Mouse (Mus musculus): ENCODE results near the gene Shq1. TPM values are rescaled to one million over a fixed set of nuclear protein-coding genes. Genes with fewer than 3 reads are reported as not detected.

Gene Shq1
- polyA plus RNA-seq, 1 experiment: 5.8 TPM

DNA sequence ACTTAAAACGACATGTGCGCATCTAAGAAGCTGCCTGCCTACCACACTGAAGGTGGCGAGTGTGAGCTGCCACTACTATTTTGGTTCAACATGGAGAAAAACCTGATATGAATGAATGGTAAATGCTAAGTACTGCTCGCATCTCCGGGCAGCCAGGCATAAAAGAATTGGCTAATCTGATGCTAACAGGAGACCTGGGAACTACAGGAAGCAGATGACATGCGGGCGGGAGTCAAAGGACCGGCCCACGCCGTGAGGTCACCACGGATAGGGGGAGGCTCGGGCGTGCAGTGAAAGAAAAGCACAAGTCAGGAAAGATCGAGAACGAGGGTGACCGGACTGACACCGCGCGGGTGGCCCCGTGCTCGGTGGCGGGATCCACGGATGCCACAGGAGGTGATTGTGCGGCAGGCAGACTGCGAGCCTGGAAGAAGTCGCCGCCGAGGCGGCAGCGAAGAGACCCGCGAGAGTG, 551 bp downstream of the Shq1 start:
- Histone ChIP-seq H3K36me3 (ENCODE audit: control insufficient read depth, insufficient read depth, low read length) (no peaks in the 10 kb centered on the region), H3K27me3 (ENCODE audit: control insufficient read depth, insufficient read depth, low read length) (no peaks in the 10 kb centered on the region), H3K4me3 (ENCODE audit: control insufficient read depth, low read depth, low read length) (peak overlapping the region; percentile 94), H3K27ac (ENCODE audit: control insufficient read depth, insufficient read depth, low read depth, low read length) (peak overlapping the region; percentile 55), H3K4me1 (ENCODE audit: control insufficient read depth, insufficient read depth, low read length) (no peaks in the 10 kb centered on the region)
- TF ChIP-seq CTCF (IDR thresholded peaks at IDR 0.05; ENCODE audit: control insufficient read depth, insufficient read depth, insufficient replicate concordance, low read depth, low read length) (no peak), POLR2A (IDR thresholded peaks at IDR 0.05; ENCODE audit: control insufficient read depth, low read depth, low read length) (no peak)

DNA sequence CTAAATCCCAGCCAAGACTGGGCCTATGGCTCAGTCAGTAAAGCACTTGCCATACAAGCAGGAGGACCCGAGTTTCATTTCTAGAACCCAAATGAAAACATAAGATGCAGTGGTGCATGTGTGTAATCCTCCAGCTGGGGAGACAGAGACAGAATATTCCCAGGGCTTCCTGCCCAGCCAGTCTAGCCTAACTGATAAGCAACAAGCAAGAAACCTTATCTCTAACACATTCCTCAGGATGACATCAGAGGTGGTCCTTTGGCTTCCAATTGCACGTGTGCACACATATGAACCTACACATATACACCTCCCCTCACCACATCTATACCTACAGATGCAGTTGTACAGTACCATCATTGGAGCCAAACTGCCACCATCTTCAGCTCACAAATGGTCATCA, 2.1 kb downstream of the Shq1 start:
- H3K4me1 ChIP-seq (ENCODE audit: control insufficient read depth, insufficient read depth, low read length): no peaks in the 10 kb centered on the region
- no peaks in the 10 kb centered on the region for H3K36me3 ChIP-seq (ENCODE audit: control insufficient read depth, insufficient read depth, low read length)
- H3K27me3 ChIP-seq (ENCODE audit: control insufficient read depth, insufficient read depth, low read length): no peaks in the 10 kb centered on the region
- H3K27ac ChIP-seq (ENCODE audit: control insufficient read depth, insufficient read depth, low read depth, low read length): no peak overlapping the region
- no peak overlapping the region for H3K4me3 ChIP-seq (ENCODE audit: control insufficient read depth, low read depth, low read length)
- TF ChIP-seq CTCF (IDR thresholded peaks at IDR 0.05; ENCODE audit: control insufficient read depth, insufficient read depth, insufficient replicate concordance, low read depth, low read length): no peak

DNA sequence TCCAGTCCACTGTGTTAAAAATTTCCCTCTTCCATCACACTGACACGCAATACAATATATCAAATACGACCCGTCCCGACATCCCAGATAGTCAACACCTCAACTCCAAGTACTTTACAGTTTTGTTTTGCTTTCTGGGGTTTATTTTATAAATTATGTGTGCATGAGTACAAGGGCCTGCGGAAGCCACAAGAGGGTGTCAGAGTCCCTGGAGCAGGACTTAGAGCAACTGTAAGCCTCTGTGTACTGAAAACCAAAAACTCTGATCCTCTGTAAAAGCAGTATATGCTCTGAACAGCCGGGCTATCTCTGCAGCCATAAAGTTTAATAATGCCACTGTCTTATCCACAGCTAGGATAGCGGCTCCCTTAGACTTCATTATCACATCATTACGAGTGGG, 3.3 kb downstream of the Shq1 start:
- TF ChIP-seq CTCF (IDR thresholded peaks at IDR 0.05; ENCODE audit: control insufficient read depth, insufficient read depth, insufficient replicate concordance, low read depth, low read length) (no peak), POLR2A (IDR thresholded peaks at IDR 0.05; ENCODE audit: control insufficient read depth, low read depth, low read length) (no peak)

DNA sequence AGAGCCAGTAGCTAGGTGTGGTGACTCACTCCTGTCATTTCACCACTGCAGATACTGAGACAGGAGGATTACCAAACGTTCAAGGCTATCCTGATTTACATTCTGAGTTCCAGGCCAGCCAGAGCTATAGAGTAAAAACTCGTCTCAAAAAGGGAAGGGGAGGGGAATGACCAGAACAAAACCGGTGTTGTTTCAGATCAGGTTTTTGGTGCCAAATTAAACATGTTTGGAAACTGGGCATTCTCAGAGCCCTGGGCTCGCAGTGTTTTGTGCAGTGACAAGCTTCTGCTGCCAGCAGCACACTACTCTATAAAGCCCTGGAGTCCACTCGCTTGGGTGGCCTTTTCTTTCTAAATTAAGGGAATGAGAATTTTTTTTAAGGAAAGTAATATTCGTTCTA, 8.7 kb downstream of the Shq1 start:
- H3K27ac ChIP-seq (ENCODE audit: control insufficient read depth, insufficient read depth, low read depth, low read length): no peak overlapping the region
- no peaks in the 10 kb centered on the region for H3K27me3 ChIP-seq (ENCODE audit: control insufficient read depth, insufficient read depth, low read length)
- H3K36me3 ChIP-seq (ENCODE audit: control insufficient read depth, insufficient read depth, low read length): no peaks in the 10 kb centered on the region
- no peak overlapping the region for H3K4me3 ChIP-seq (ENCODE audit: control insufficient read depth, low read depth, low read length)
- TF ChIP-seq CTCF (IDR thresholded peaks at IDR 0.05; ENCODE audit: control insufficient read depth, insufficient read depth, insufficient replicate concordance, low read depth, low read length): no peak
- no peak for TF ChIP-seq POLR2A (IDR thresholded peaks at IDR 0.05; ENCODE audit: control insufficient read depth, low read depth, low read length)
- no peaks in the 10 kb centered on the region for H3K4me1 ChIP-seq (ENCODE audit: control insufficient read depth, insufficient read depth, low read length)

More for the DNA sequence above, 3.3 kb downstream of the Shq1 start:
- no peak overlapping the region for H3K4me3 ChIP-seq (ENCODE audit: control insufficient read depth, low read depth, low read length)
- no peak overlapping the region for H3K27ac ChIP-seq (ENCODE audit: control insufficient read depth, insufficient read depth, low read depth, low read length)
- H3K4me1 ChIP-seq (ENCODE audit: control insufficient read depth, insufficient read depth, low read length): no peaks in the 10 kb centered on the region
- H3K36me3 ChIP-seq (ENCODE audit: control insufficient read depth, insufficient read depth, low read length): no peaks in the 10 kb centered on the region
- no peaks in the 10 kb centered on the region for H3K27me3 ChIP-seq (ENCODE audit: control insufficient read depth, insufficient read depth, low read length)

DNA sequence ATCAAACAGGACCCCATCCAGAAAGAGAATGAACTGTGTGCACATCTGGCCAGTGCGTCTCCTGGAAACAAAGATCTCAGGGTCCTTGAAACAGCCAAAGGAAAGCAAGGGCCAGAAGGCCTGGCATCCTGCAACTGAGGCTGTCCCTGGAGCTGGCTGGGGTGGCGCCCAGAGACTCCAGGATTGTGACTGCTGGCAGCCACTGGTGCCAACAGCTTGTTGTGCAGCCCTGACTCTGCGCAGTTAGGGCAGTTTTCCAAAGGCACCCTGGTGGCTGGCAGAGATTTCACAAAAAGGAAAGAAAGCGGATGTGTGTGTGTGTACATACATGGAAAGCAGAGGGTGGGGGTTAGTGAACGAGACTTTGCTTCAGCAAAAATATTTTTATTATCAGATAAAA, 10.6 kb downstream of the Shq1 start:
- no peaks in the 10 kb centered on the region for H3K4me1 ChIP-seq (ENCODE audit: control insufficient read depth, insufficient read depth, low read length)
- no peaks in the 10 kb centered on the region for H3K27me3 ChIP-seq (ENCODE audit: control insufficient read depth, insufficient read depth, low read length)
- no peaks in the 10 kb centered on the region for H3K36me3 ChIP-seq (ENCODE audit: control insufficient read depth, insufficient read depth, low read length)
- H3K4me3 ChIP-seq (ENCODE audit: control insufficient read depth, low read depth, low read length): no peak overlapping the region
- H3K27ac ChIP-seq (ENCODE audit: control insufficient read depth, insufficient read depth, low read depth, low read length): no peak overlapping the region
- TF ChIP-seq POLR2A (IDR thresholded peaks at IDR 0.05; ENCODE audit: control insufficient read depth, low read depth, low read length): no peak
- TF ChIP-seq CTCF (IDR thresholded peaks at IDR 0.05; ENCODE audit: control insufficient read depth, insufficient read depth, insufficient replicate concordance, low read depth, low read length): no peak

DNA sequence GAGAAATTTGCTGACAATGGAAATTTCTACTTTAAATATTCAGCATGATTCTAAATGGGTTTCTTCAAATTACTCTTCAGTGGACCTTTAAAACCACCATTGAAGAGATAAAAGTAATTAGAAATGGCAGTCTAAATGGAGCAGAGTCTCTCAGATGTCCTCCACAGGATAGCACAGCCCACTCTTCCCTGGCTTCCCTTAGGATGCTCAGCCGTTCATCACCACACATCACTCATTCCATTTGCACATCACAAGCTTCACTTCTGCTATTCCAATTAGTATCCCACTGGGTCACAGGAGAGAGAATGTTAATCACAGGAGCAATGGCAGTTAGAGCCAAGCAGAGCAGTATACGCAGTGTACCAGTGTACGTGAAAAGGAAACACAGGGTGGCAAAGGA, 18.4 kb downstream of the Shq1 start:
- Histone ChIP-seq H3K36me3 (ENCODE audit: control insufficient read depth, insufficient read depth, low read length) (no peaks in the 10 kb centered on the region), H3K27me3 (ENCODE audit: control insufficient read depth, insufficient read depth, low read length) (no peaks in the 10 kb centered on the region), H3K27ac (ENCODE audit: control insufficient read depth, insufficient read depth, low read depth, low read length) (no peak overlapping the region), H3K4me3 (ENCODE audit: control insufficient read depth, low read depth, low read length) (no peak overlapping the region), H3K4me1 (ENCODE audit: control insufficient read depth, insufficient read depth, low read length) (no peaks in the 10 kb centered on the region)
- no peak for TF ChIP-seq CTCF (IDR thresholded peaks at IDR 0.05; ENCODE audit: control insufficient read depth, insufficient read depth, insufficient replicate concordance, low read depth, low read length)
- TF ChIP-seq POLR2A (IDR thresholded peaks at IDR 0.05; ENCODE audit: control insufficient read depth, low read depth, low read length): no peak

DNA sequence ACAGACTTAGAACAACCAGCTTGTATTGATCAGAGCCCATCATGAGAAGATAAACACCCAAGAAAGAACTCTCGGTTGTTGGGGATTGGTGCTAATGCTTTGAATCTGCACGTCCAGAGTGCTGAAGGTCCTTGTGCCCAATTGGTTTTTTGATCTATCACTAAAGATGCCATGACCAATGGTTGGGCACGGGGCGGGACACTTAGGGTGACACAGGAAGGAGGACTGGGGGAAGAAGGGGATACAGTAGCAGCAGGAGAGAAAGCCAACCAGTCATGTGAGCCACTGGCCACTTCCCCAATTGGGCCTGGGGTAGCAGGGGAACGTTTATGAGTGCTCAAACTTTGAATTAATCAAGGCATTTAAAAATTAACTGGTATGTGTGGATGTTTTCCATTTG, 23.8 kb downstream of the Shq1 start:
- Histone ChIP-seq H3K27ac (ENCODE audit: control insufficient read depth, insufficient read depth, low read depth, low read length) (no peak overlapping the region), H3K4me3 (ENCODE audit: control insufficient read depth, low read depth, low read length) (no peak overlapping the region), H3K4me1 (ENCODE audit: control insufficient read depth, insufficient read depth, low read length) (no peaks in the 10 kb centered on the region), H3K36me3 (ENCODE audit: control insufficient read depth, insufficient read depth, low read length) (no peaks in the 10 kb centered on the region), H3K27me3 (ENCODE audit: control insufficient read depth, insufficient read depth, low read length) (no peaks in the 10 kb centered on the region)
- TF ChIP-seq POLR2A (IDR thresholded peaks at IDR 0.05; ENCODE audit: control insufficient read depth, low read depth, low read length): no peak
- TF ChIP-seq CTCF (IDR thresholded peaks at IDR 0.05; ENCODE audit: control insufficient read depth, insufficient read depth, insufficient replicate concordance, low read depth, low read length): no peak

All from testis, adult 2 months (tissue).